Mouse (Mus musculus): Measurements from ENCODE around the gene Mta3.

DNA sequence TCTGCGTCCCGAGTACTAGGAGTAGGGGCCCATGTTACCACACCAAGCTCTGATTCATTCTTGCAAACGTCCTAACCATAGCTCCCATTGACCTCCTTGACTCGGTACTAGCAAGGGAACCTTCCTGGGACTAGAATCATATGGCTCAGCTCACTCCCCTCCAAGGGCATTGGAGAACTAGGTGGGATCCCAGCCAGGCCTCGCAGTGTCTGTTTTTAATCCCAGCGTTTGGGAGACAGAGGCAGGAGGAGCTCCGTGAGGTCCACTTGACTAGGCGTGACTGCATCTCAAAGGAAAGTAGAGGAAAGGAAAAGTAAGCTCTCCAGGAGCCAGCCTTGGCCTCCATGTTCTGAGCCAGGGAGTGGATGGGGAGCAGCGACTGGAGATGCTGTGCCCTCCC is 5.8 kb upstream of the Mta3 start:
- TF ChIP-seq CTCF (IDR thresholded peaks at IDR 0.05; ENCODE audit: extremely low read depth, insufficient read length, insufficient replicate concordance, low read depth, low read length) (no peak), POLR2A (IDR thresholded peaks at IDR 0.05; ENCODE audit: low read depth, low read length) (no peak)
